Mouse (Mus musculus) CD4-positive, CD25-positive, alpha-beta regulatory T cell (primary cell): Measurements from ENCODE around the gene St13. TPM values are rescaled to one million over a fixed set of nuclear protein-coding genes. Genes with fewer than 3 reads are reported as not detected.

Experiments used
- polyA plus RNA-seq: library from polyadenylated mRNA; unstranded; fragments of 100-300 nt; shearing (Covaris generic); gene quantifications from one replicate; pipeline ENCODE4 v1.2.1, GENCODE M21; 2017

Gene St13
- 105 TPM for polyA plus RNA-seq

GRCm38 (mm10) chr15:81399638-81400315, at the start of gene St13, which contains the start of gene Xpnpep3:
TSS of gene St13 (minus strand) at chr15:81400077.
TSS of gene Xpnpep3 (plus strand) at chr15:81400138.

GRCm38 (mm10) chr15:81408199-81408598, 8.3 kb upstream of the St13 start, which contains the start of gene Dnajb7:
TSS of gene Dnajb7 (minus strand) at chr15:81408299.

DNA sequence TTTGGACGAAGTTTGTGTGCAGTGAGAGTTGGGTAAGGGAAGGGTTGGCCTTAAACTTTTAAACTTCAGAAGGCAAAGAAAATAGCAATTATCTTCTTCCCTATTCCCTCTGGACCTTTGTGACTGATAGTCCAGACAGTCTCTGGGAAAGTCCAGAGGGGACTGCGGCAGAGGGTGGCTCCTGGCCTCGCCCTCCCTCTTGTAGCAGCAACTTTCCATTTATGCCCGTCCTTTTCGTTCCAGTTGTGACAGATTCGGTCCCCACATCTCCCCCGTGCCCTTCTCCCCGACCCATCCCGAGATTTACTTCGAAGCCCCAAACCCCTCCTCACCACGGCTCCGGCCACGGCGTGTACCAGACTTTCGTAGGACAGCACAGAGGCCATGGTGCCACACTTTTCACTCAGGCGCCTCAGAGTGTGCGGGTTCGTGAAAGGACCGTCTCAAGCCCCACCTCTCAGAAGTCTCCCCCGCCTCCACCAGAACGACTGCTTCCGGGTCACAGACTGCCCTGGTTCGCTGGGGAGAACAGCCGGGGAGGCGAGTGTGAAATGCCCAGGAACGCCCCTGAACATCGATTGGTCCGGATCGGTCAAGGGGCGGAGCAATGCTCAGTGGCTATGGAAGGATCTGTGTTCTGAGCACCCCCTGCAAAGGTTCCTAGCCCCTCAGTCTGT, 39.4 kb downstream of the St13 start, which contains the start of gene Slc25a17:
Slc25a17 (minus strand) TSS at position 468 of the 677 bp plus-strand sequence.

Other genes starting within 250 kb of the St13 start
- gene Mrtfa, start 209.3 kb downstream of the St13 start, polyA plus RNA-seq = 97.5 TPM
- gene Mchr1, start 164.6 kb downstream of the St13 start, polyA plus RNA-seq = not detected
- gene Slc25a17, start 39.3 kb downstream of the St13 start, polyA plus RNA-seq = 58.8 TPM
- gene Xpnpep3, start 61 bp upstream of the St13 start, polyA plus RNA-seq = 12.3 TPM
- 0.81 TPM for gene Dnajb7, start 8.2 kb upstream of the St13 start, polyA plus RNA-seq
- gene Rbx1, start 66.2 kb upstream of the St13 start, polyA plus RNA-seq = 334 TPM
- gene Ep300, start 185.3 kb upstream of the St13 start, polyA plus RNA-seq = 42.9 TPM